Mouse (Mus musculus): ENCODE measurements around the gene Sorbs1.

DNA sequence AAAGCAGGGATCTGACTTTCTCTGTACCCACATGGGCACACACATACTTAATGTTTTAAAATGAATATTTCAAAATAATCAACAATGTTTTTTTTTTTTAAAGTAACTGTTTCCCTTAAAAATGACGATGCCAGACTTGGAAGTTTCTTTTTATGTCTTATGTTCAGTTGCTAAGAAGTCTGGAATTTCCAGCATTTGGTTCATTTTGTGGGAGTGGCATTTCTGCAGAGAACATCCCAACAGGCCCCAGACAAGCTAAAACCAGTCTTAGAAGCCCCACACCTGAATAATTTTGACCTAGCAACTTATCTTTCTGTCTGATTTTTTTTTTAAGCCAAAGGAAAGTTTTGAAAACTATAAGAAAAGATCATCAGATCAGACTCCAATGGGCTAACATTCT, 258.0 kb downstream of the Sorbs1 start:
- TF ChIP-seq KAT2A (IDR thresholded peaks at IDR 0.05; ENCODE audit: insufficient replicate concordance, low read length) (no peak), CTCF (conservative IDR thresholded peaks at IDR 0.05 in 1 of 2, IDR thresholded peaks at IDR 0.05 in 1 of 2; ENCODE audit: low read depth in 2 of 2, low read length in 2 of 2) (no peak), MAZ (IDR thresholded peaks at IDR 0.05; ENCODE audit: low read depth, low read length) (no peak), SIN3A (IDR thresholded peaks at IDR 0.05; ENCODE audit: low read length) (no peak), EP300 (IDR thresholded peaks at IDR 0.05; ENCODE audit: low read length) (no peak), ZNF384 (IDR thresholded peaks at IDR 0.05; ENCODE audit: low read depth, low read length) (no peak), SMC3 (IDR thresholded peaks at IDR 0.05; ENCODE audit: low read depth, low read length) (no peak), RAD21 (IDR thresholded peaks at IDR 0.05; ENCODE audit: low read depth, low read length) (no peak), IRF4 (IDR thresholded peaks at IDR 0.05; ENCODE audit: low read depth, low read length) (no peak), PAX5 (IDR thresholded peaks at IDR 0.05; ENCODE audit: low read length) (no peak), ZC3H11A (IDR thresholded peaks at IDR 0.05; ENCODE audit: low read depth, low read length) (no peak), POLR2A (IDR thresholded peaks at IDR 0.05; ENCODE audit: low read depth, low read length) (no peak)

Data from CH12.LX (cell line).